Mouse (Mus musculus): Measurements from ENCODE around the gene Tmem104.

The Tmem104 gene

GRCm38 (mm10) chr11:115266400-115266778, 79.1 kb downstream of the Tmem104 start:
- no peak for DNase-seq

GRCm38 (mm10) chr11:115267061-115267883, 80.0 kb downstream of the Tmem104 start, which contains the start of gene Grin2c:
Gene Grin2c (minus strand): TSS chr11:115267243.
- DNase-seq: no peak

GRCm38 (mm10) chr11:115267958-115268357, 80.7 kb downstream of the Tmem104 start:
- no peak for DNase-seq

GRCm38 (mm10) chr11:115269330-115270066, 82.2 kb downstream of the Tmem104 start:
- DNase-seq: no peak

- peak; percentile 73 to 90 for DNase-seq
These were observed 83.0 kb downstream of the Tmem104 start for GRCm38 (mm10) chr11:115270148-115270861.

- no peak for DNase-seq
These were observed 83.8 kb downstream of the Tmem104 start for GRCm38 (mm10) chr11:115271052-115271451.

GRCm38 (mm10) chr11:115271481-115271880, 84.2 kb downstream of the Tmem104 start:
- no peak for DNase-seq

GRCm38 (mm10) chr11:115272894-115273498, 85.7 kb downstream of the Tmem104 start:
- DNase-seq: no peak

- no peak for DNase-seq
These were observed 86.4 kb downstream of the Tmem104 start for GRCm38 (mm10) chr11:115273735-115274134.

- no peak for DNase-seq
These were observed 86.9 kb downstream of the Tmem104 start for GRCm38 (mm10) chr11:115274178-115274577.

- DNase-seq: no peak
These were observed 87.5 kb downstream of the Tmem104 start for GRCm38 (mm10) chr11:115274771-115275170.

- DNase-seq: no peak
These were observed 88.2 kb downstream of the Tmem104 start for GRCm38 (mm10) chr11:115275509-115275908.

- DNase-seq: no peak
These were observed 88.7 kb downstream of the Tmem104 start for GRCm38 (mm10) chr11:115275954-115276353.

- DNase-seq: peak; percentile 99
These were observed 89.7 kb downstream of the Tmem104 start, which contains the start of gene Fdxr for GRCm38 (mm10) chr11:115276780-115277603. Gene Fdxr (minus strand): TSS chr11:115277050.

- DNase-seq: no peak
These were observed 90.3 kb downstream of the Tmem104 start for GRCm38 (mm10) chr11:115277604-115277975.

- DNase-seq: no peak
These were observed 90.9 kb downstream of the Tmem104 start for GRCm38 (mm10) chr11:115278176-115278575.

GRCm38 (mm10) chr11:115279726-115280125, 92.4 kb downstream of the Tmem104 start:
- DNase-seq: no peak

GRCm38 (mm10) chr11:115282295-115282694, 95.0 kb downstream of the Tmem104 start:
- no peak for DNase-seq

- DNase-seq: no peak
These were observed 95.6 kb downstream of the Tmem104 start for GRCm38 (mm10) chr11:115282723-115283485.

GRCm38 (mm10) chr11:115283486-115283765, 96.1 kb downstream of the Tmem104 start:
- DNase-seq: no peak

- no peak for DNase-seq
These were observed 96.8 kb downstream of the Tmem104 start for GRCm38 (mm10) chr11:115283891-115284620.
